Mouse (Mus musculus): ENCODE measurements around the gene Aggf1. TPM values are rescaled to one million over a fixed set of nuclear protein-coding genes. Genes with fewer than 3 reads are reported as not detected.

Gene Aggf1
- polyA plus RNA-seq, 1 experiment, result 15.6 TPM

DNA sequence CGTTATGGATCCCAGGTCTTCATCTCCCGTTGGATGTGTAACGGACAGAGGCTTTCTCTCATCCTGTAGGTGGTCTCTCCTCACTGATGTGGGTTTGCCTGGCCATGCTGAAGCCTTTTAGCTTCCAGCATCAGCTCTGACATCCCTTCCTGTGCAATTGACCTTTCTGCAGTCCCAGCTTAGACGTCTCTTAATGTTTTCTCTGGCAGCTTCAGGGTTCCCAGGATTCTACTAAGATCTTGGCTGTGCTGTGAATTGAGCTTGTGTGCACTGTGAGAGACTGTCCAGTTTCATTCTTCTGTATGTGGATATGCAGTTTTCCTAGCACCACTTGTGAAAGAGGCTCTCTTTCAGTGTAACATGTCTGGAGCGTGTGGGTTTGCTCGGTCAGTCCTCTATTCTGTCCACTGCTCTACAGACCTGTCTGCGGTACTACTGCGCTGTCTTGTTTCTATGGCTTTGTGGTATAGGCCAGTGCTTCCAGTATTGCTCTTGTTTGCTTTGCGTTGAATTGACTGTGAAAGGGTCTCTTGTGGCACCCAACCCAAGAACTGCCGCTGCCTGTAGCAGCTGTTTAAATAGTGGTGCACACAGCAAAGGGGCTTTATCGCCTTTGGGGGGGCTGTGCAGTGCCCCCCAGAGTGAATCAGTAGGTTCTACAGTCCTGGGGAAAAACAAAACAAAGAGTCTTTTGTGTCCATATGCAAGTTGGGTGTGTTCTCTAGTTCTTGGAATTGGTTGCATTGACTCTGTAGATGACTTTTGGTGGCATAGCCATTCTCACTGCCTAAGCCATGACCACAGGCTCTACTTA, 42.9 kb downstream of the Aggf1 start:
- Histone ChIP-seq H3K27me3 (ENCODE audit: control insufficient read depth, insufficient read depth, low read length) (no peaks in the 10 kb centered on the region), H3K27ac (ENCODE audit: insufficient read depth, low read depth, low read length) (no peak overlapping the region), H3K4me3 (ENCODE audit: low read depth, low read length) (no peak overlapping the region), H3K36me3 (ENCODE audit: control insufficient read depth, insufficient read depth, low read length) (peaks cover 9% of the 10 kb centered on the region), H3K4me1 (ENCODE audit: control insufficient read depth, insufficient read depth, insufficient read length, low read length) (peaks cover 7% of the 10 kb centered on the region)
- no peak for TF ChIP-seq POLR2A (IDR thresholded peaks at IDR 0.05; ENCODE audit: low read depth, low read length)
- 74% methylated on average over 11 of the region's 11 CpGs for WGBS

DNA sequence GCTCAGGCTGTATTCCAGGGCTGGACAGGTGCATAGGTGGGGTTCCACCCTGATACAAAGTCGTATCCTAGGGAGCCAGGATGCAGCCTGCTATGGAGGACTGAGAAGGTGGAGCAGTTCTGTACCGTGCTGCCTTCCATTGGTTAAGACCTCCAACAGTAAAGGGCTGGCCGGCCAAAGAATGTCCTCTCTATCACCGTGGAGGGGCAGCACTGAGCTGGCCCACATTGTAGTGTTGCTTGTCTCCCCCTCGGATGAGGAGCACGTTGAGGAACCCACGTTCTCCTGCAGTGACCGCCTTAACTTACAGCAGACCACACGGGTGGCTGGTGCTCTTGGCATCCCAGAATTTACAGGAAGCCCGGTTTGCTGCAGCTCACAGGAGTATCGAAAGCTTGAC, 44.6 kb downstream of the Aggf1 start:
- Histone ChIP-seq H3K27ac (ENCODE audit: insufficient read depth, low read depth, low read length) (no peak overlapping the region), H3K36me3 (ENCODE audit: control insufficient read depth, insufficient read depth, low read length) (no peaks in the 10 kb centered on the region), H3K4me1 (ENCODE audit: control insufficient read depth, insufficient read depth, insufficient read length, low read length) (peaks cover 9% of the 10 kb centered on the region), H3K4me3 (ENCODE audit: low read depth, low read length) (no peak overlapping the region), H3K27me3 (ENCODE audit: control insufficient read depth, insufficient read depth, low read length) (no peaks in the 10 kb centered on the region)
- WGBS, result 69% methylated on average over 11 of the region's 11 CpGs
- TF ChIP-seq CTCF (IDR thresholded peaks at IDR 0.05; ENCODE audit: extremely low read depth, insufficient read length, insufficient replicate concordance, low read depth, low read length) (no peak), POLR2A (IDR thresholded peaks at IDR 0.05; ENCODE audit: low read depth, low read length) (no peak)

DNA sequence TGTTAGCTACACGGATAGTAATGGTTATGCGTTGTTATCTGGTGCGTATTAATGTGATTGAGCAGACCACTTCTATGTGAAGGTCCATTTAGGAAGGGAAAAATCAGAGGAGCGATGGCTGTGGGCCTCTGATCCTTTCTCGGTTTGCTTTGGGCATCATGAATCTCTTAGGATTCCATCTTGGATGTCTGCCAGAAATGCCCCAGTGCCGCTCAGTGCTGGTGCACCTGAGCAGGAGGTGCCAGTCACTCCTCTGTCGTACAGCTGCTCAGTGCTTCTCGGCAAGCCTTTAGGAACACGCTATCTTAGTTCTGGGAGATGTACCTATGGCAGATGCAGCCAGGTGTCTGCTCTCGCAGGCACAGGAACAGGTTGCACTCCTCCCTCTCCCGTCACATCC, 46.4 kb downstream of the Aggf1 start:
- TF ChIP-seq POLR2A (IDR thresholded peaks at IDR 0.05; ENCODE audit: low read depth, low read length) (no peak), CTCF (IDR thresholded peaks at IDR 0.05; ENCODE audit: extremely low read depth, insufficient read length, insufficient replicate concordance, low read depth, low read length) (no peak)
- Histone ChIP-seq H3K27ac (ENCODE audit: insufficient read depth, low read depth, low read length) (no peak overlapping the region), H3K4me1 (ENCODE audit: control insufficient read depth, insufficient read depth, insufficient read length, low read length) (peaks cover 9% of the 10 kb centered on the region), H3K27me3 (ENCODE audit: control insufficient read depth, insufficient read depth, low read length) (no peaks in the 10 kb centered on the region), H3K4me3 (ENCODE audit: low read depth, low read length) (no peak overlapping the region), H3K36me3 (ENCODE audit: control insufficient read depth, insufficient read depth, low read length) (no peaks in the 10 kb centered on the region)
- 35% methylated on average over 11 of the region's 11 CpGs for WGBS

DNA sequence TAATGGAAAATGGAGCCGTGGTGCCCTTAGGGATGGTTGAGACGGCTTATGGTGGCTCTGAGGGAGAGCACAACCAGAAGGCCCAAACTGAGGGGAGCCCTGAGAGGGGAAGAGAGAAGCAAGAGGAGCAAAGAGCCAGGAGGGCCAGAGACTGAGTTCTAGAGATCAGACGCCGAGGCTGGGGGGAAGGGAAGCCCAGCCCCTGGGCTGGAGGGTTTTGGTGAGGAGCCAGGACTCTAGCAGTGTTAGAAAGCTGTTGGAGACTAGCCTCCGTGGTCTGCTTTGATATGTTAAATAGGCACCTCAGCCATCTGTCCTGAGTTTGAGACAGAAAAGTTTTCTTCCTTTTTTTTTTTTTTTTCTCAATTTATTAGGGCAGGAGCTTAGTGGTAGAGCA, 47.8 kb downstream of the Aggf1 start:
- WGBS, result 5% methylated on average over 5 of the region's 5 CpGs
- Histone ChIP-seq H3K36me3 (ENCODE audit: control insufficient read depth, insufficient read depth, low read length) (no peaks in the 10 kb centered on the region), H3K27me3 (ENCODE audit: control insufficient read depth, insufficient read depth, low read length) (no peaks in the 10 kb centered on the region), H3K27ac (ENCODE audit: insufficient read depth, low read depth, low read length) (peak overlapping the region; percentile 79), H3K4me3 (ENCODE audit: low read depth, low read length) (peak overlapping the region; percentile 43), H3K4me1 (ENCODE audit: control insufficient read depth, insufficient read depth, insufficient read length, low read length) (peaks cover 9% of the 10 kb centered on the region)
- no peak for TF ChIP-seq CTCF (IDR thresholded peaks at IDR 0.05; ENCODE audit: extremely low read depth, insufficient read length, insufficient replicate concordance, low read depth, low read length)
- no peak for TF ChIP-seq POLR2A (IDR thresholded peaks at IDR 0.05; ENCODE audit: low read depth, low read length)

DNA sequence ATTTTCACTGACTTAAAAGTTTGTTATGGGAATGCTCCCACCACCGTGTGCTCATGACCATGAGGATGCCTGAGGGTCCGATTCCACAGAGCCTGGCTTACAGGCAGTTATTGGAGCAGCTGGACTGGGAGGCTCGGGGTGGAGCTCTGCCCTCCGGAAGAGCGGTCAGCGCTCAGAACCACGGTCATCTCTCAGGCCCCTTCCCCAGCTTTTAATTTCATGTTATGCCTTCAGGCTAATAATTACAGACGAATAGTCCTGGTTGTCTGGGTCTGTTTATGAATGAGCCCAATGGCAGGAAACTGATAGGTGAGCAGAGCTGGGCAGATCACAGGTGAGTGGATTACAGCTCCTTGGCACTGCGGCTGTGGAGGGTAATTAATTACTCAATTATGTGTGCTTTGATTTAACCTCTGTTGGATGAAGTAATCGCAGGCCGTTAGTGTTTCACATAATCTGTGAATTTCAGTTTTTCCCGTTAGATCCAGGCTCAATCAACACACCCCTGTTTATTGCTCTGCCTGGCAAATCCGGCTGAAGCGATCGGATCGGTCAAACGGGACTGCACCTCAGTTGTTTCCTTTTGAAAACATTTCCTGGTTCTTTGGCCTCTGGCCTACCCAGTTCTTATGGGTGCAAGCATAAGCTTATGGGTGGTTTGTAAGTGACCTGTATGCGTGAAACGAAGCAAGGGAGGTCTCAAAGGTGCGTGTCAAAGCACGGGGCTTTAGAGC, 48.4 kb downstream of the Aggf1 start:
- H3K4me3 ChIP-seq (ENCODE audit: low read depth, low read length), result peak overlapping the region; percentile 43
- H3K4me1 ChIP-seq (ENCODE audit: control insufficient read depth, insufficient read depth, insufficient read length, low read length), result peaks cover 9% of the 10 kb centered on the region
- 12% methylated on average over 21 of the region's 21 CpGs for WGBS
- TF ChIP-seq CTCF (IDR thresholded peaks at IDR 0.05; ENCODE audit: extremely low read depth, insufficient read length, insufficient replicate concordance, low read depth, low read length) (no peak), POLR2A (IDR thresholded peaks at IDR 0.05; ENCODE audit: low read depth, low read length) (no peak)
- no peaks in the 10 kb centered on the region for H3K27me3 ChIP-seq (ENCODE audit: control insufficient read depth, insufficient read depth, low read length)
- peak overlapping the region; percentile 79 for H3K27ac ChIP-seq (ENCODE audit: insufficient read depth, low read depth, low read length)
- no peaks in the 10 kb centered on the region for H3K36me3 ChIP-seq (ENCODE audit: control insufficient read depth, insufficient read depth, low read length)

DNA sequence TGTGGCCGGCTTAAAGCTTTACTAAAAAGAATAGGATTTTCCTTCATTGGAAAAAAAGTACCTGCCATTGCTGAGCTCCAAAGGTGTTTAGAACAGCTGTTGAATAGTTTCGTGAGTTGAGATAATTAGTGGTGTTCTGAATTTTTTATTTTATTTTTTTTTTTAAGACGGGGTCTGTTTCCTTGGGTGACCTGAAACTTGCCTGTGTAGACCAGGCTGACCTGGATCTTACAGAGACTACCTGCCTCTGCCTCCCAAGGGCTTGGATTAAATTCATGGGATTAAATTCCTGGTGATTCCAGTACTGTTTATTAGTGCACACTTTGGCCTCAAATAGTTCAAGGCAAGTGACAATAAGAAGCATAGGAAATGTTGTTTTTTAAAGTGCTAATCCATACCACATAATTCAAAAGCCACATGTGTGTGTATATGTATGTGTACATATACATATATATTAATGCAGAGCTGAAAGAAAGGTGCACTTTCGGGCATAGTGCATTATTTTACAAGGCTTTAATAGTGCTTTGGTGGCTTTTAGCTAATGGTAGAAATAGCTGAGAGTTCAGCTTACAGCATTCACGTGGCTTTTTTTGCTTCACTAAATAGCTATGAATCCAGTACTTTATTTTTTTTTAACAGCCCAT, 49.1 kb downstream of the Aggf1 start:
- TF ChIP-seq POLR2A (IDR thresholded peaks at IDR 0.05; ENCODE audit: low read depth, low read length) (no peak), CTCF (IDR thresholded peaks at IDR 0.05; ENCODE audit: extremely low read depth, insufficient read length, insufficient replicate concordance, low read depth, low read length) (no peak)
- Histone ChIP-seq H3K4me1 (ENCODE audit: control insufficient read depth, insufficient read depth, insufficient read length, low read length) (peaks cover 9% of the 10 kb centered on the region), H3K27me3 (ENCODE audit: control insufficient read depth, insufficient read depth, low read length) (no peaks in the 10 kb centered on the region), H3K4me3 (ENCODE audit: low read depth, low read length) (peak overlapping the region; percentile 89), H3K27ac (ENCODE audit: insufficient read depth, low read depth, low read length) (peak overlapping the region; percentile 15; the same call in 1 of the 2 replicates), H3K36me3 (ENCODE audit: control insufficient read depth, insufficient read depth, low read length) (no peaks in the 10 kb centered on the region)
- WGBS, result 9% methylated on average over 5 of the region's 5 CpGs
